Mouse (Mus musculus) brain, adult 2 months (tissue): ENCODE results near the gene Celf2.

ENCODE experiments used
- DNase-seq: peaks from one replicate; pipeline ENCODE4 v3.0.0; 2011; ENCODE audit warnings: low read depth, low spot score

The Celf2 gene

DNA sequence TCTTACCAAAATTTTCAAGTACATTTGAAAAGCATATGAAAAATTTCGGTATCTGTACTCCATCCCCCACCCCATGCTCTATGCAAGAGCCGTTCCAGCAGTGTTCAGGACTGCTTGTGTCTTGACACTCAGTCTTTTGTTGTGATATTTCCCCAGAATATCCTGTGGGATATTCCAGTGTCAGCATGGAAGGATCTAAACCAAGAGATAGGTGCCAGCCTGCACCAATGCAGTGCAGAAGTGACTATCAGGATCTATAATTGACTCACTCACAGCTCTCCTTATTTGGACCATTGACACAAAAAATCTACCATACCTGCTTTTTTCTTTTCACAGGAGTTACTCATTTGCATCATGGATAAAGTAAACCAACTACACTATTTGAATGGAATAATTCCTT lies 116.9 kb downstream of the Celf2 start:
- DNase-seq: peak; percentile 63

DNA sequence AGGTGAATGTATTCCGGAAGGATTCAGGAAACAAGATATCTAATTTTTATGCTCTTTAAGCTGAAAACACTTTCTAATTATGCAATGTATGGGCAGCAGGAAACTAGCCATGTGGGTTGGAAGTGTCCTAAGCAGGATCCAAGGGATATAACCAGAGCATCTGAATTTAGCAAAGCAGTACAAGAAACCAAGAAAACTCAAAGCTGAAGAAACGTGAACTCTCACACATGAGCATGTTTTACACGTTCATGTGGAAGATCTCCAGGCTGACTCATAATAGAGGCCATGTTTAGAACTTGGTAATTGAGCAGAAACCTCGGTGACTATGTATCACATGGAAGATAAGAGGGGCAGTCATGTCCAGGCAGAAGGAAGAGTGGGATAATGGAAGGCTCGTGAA lies 120.1 kb downstream of the Celf2 start:
- DNase-seq: peak; percentile 72

DNA sequence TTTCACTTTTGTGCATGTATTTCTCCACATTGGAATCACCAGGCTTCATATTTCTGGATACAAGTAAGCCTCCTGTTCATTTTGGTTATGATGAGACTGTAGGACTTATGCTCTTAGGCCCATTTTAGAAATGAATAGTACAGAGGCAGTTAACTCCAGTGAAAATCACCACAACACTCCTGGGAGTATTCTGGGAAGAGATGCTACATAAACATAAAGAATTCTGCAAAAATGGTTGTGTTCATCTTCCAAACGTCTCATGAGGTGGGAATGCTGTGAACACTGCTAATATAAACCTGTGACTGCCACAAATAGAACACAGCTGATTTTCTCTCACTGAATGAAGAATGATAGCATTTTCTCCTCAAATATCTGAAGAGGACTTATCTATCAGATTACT lies 130.6 kb downstream of the Celf2 start:
- DNase-seq: peak; percentile 48

GRCm38 (mm10) chr2:7377878-7378277 lies 131.5 kb downstream of the Celf2 start:
- DNase-seq: no peak

DNA sequence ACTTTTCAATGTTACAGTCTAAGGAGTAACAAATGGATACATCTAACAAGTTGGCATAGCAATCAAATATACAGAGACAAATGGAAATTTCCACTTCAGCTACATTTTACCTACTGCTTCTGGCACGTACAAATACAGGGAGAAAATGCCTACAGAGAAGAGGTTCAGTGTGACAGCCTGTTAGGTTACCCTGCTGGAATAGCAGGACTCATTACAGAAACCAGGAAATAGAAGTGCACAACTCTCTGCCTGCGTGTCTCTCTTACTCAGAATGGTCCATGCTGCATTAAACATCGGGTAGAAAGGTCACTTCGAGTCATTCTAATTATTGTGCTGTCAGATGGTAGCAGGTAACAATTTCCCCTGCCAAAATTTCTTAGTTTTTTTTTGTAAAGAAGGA lies 141.6 kb downstream of the Celf2 start:
- DNase-seq: peak; percentile 56

GRCm38 (mm10) chr2:7359557-7359956 lies 149.8 kb downstream of the Celf2 start:
- DNase-seq: no peak

GRCm38 (mm10) chr2:7358816-7359215 lies 150.5 kb downstream of the Celf2 start:
- no peak for DNase-seq

- peak; percentile 61 for DNase-seq
These were observed 158.1 kb downstream of the Celf2 start for GRCm38 (mm10) chr2:7351234-7351633.

DNA sequence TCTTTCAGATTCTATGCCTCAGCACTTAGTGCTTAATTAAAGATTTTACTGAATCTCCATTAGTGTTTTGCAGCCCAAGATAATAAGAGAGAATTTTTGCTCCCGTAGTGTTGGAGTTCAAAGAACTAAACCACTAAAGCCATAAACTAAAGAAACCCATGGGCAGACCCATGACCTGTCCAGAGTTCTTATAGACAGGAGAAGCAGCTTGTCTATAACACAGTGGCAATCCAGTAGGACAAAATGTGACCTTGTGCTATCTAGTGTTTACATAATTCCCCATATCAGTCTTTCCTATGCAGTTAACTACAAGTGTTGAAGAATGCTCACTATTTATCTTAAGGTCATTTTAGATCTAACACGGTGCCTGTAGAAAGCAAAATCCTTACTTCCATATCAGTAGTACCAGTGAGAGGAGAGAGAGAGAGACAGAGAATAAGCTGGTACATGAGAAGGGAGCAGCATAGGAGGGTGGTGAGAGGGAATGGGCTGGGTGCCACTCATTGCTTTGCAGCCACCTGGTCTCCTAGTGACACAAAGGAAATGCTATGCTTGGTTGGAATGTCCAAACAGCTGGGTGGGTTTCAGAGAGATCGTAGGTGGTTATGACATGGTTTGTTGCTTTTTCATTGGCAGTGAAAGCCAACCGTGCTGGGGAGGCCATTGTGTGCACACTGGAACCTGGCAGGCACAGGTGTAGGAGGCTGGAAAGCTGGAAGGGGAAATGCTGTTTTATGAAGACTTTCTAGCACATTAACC lies 162.5 kb downstream of the Celf2 start:
- peak; percentile 79 for DNase-seq

GRCm38 (mm10) chr2:7344951-7345350 lies 164.4 kb downstream of the Celf2 start:
- no peak for DNase-seq

- peak; percentile 70 for DNase-seq
These were observed 166.4 kb downstream of the Celf2 start for GRCm38 (mm10) chr2:7342911-7343478.

GRCm38 (mm10) chr2:7334846-7335245 lies 174.5 kb downstream of the Celf2 start:
- DNase-seq: peak; percentile 56

GRCm38 (mm10) chr2:7328018-7328899 lies 181.1 kb downstream of the Celf2 start:
- DNase-seq: peak; percentile 63

GRCm38 (mm10) chr2:7319760-7320159 lies 189.6 kb downstream of the Celf2 start:
- DNase-seq: no peak

DNA sequence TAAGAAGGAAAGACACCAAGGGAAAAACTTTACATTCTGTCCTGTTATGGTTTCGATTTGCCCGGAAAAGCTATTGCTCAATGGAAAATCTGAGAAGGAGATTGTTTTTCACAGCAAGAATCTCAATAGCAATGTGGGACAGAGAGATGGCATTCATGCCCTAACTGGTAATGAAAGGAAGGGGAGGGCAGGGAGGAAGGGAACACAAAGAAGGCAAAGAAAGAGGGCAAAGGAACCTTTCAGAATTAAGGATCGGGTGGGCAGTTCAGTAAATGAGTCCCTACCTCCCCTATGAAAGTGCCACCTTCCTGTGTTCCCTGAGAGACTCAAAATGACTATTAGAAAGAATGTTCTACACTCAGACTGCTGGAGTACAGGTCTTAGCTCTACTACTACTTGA lies 197.6 kb downstream of the Celf2 start:
- no peak for DNase-seq

DNA sequence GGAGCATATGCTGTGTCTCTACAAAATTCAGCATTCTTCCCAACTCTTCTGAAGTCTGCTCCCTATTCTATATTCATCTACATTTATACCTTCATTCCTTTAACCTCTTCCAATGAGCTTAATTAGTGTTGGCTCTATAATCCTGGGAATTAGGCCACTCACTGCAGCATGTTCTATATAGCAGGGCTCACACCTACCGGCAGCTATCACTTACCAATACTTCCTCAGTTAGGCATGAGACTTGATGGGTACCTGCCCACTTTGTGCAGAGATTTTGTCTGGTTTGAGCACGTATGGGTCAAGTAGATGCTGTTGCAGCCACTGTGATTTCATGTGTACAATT lies 198.6 kb downstream of the Celf2 start:
- DNase-seq: no peak

- peak; percentile 86 for DNase-seq
These were observed 199.1 kb downstream of the Celf2 start for GRCm38 (mm10) chr2:7310129-7310839.

GRCm38 (mm10) chr2:7309324-7309723 lies 200.0 kb downstream of the Celf2 start:
- no peak for DNase-seq

- no peak for DNase-seq
These were observed 200.6 kb downstream of the Celf2 start for GRCm38 (mm10) chr2:7308731-7309130.

DNA sequence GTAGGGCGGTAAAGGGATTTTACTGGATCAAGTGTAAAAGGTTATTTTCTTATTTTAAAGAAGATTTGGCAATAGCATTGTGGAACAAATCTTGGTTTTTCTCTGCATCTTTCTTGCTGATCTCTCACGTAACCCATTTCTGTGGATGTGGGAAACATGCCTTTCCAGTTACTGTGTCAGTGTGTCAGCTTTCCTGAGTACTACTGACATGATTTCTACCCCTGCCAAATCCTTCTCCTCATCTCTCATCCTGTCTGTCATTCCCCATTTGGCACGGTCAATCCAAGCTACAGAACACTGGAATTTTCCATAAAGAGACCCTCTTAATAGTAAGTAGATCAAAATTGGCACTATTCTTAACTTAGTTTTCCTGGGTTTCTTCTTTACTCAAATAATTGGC lies 221.9 kb downstream of the Celf2 start:
- DNase-seq: no peak

DNA sequence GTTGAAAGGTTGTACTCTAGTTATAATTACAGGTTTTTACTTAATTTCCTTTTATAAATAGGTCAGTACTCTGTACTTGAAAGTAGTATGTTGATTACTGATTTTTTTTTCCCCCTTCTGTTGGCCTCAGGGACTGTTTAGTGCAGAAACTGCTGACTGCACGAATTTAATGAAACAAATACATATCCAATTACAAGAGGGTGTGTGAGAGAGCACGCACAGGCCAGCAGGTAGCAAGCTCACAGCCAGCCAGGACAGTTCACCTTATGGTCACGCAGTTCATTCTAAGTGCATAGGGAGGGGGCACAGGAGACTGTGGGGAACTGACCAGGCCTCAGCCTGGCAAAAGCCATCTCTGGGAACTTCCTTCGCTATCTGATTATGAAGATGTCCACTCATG lies 236.1 kb downstream of the Celf2 start:
- DNase-seq: no peak

GRCm38 (mm10) chr2:7270051-7270450 lies 239.3 kb downstream of the Celf2 start:
- peak; percentile 95 for DNase-seq
